Mouse (Mus musculus): ENCODE measurements at regions not wholly inside any gene's neighbourhood (a gene's known extent, or its start where the extent isn't known, plus 50 kb on each side); places are given as distances from the start of the nearest gene placed in this dataset.

DNA sequence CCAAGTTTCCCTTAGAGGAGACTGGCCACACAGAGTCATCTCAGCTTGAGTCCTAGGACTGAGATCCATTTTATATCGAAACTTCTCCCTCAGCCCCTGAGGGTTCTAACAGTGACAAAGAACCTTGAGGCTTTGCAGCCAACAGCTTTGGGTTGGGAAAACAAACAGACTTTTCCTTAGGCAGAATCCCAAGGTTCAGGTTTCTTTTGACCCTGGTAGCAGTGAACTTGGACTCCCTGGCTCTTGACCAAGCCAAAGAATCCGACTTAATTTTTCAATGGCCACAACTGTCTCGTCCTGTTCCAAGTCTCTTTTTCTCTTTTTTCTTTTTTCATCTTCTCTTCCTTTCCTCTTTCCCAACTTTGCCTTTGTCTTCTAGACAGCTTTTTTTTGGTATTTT, 60.9 kb upstream of the Serpine2 start:
- no peaks in the 10 kb centered on the region for H3K36me3 ChIP-seq (ENCODE audit: control insufficient read depth, insufficient read depth)
- no peaks in the 10 kb centered on the region for H3K4me1 ChIP-seq (replicated peaks; ENCODE audit: control insufficient read depth, insufficient read depth, low read length)
- H3K4me3 ChIP-seq (ENCODE audit: low read depth, low read length), result no peak overlapping the region
- no peaks in the 10 kb centered on the region for H3K27me3 ChIP-seq (replicated peaks; ENCODE audit: control insufficient read depth, insufficient read depth, low read length)
- no peaks in the 10 kb centered on the region for H3K9me3 ChIP-seq (ENCODE audit: control insufficient read depth)
- no peak for ATAC-seq
- 71% methylated on average over 3 of the region's 3 CpGs for WGBS
- no peak overlapping the region for H3K4me2 ChIP-seq (replicated peaks; ENCODE audit: low read depth)
- no peak overlapping the region for H3K9ac ChIP-seq (ENCODE audit: low read depth, low read length)
- H3K27ac ChIP-seq (ENCODE audit: low read depth, low read length), result no peak overlapping the region
- no peak for TF ChIP-seq CTCF (IDR thresholded peaks at IDR 0.05; ENCODE audit: low read depth)

DNA sequence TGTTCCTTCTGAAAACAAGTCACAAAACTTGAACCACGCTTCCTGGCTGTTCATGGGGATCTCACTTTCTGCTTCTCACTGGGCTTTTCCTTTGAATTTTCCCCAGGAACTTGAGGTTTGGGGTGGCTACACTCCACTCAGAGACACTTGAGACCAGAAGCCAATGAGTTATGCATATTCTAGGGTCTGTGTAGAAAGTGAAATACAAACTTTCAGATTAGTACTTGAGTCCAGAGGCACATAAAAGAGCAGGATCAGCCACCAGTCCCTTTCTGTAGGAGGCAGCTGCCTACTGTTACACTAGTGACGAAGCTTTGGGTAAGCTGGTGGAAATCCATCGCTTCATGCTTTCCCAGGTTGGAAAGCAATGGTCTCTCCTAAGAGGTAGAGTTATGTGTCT, 60.4 kb upstream of the Serpine2 start:
- WGBS, result 89% methylated on average over 3 of the region's 3 CpGs
- Histone ChIP-seq H3K9me3 (ENCODE audit: control insufficient read depth) (no peaks in the 10 kb centered on the region), H3K4me1 (replicated peaks; ENCODE audit: control insufficient read depth, insufficient read depth, low read length) (no peaks in the 10 kb centered on the region), H3K4me3 (ENCODE audit: low read depth, low read length) (no peak overlapping the region), H3K27me3 (replicated peaks; ENCODE audit: control insufficient read depth, insufficient read depth, low read length) (no peaks in the 10 kb centered on the region), H3K4me2 (replicated peaks; ENCODE audit: low read depth) (no peak overlapping the region), H3K9ac (ENCODE audit: low read depth, low read length) (no peak overlapping the region), H3K27ac (ENCODE audit: low read depth, low read length) (no peak overlapping the region), H3K36me3 (ENCODE audit: control insufficient read depth, insufficient read depth) (no peaks in the 10 kb centered on the region)
- no peak for TF ChIP-seq CTCF (IDR thresholded peaks at IDR 0.05; ENCODE audit: low read depth)
- no peak for ATAC-seq

DNA sequence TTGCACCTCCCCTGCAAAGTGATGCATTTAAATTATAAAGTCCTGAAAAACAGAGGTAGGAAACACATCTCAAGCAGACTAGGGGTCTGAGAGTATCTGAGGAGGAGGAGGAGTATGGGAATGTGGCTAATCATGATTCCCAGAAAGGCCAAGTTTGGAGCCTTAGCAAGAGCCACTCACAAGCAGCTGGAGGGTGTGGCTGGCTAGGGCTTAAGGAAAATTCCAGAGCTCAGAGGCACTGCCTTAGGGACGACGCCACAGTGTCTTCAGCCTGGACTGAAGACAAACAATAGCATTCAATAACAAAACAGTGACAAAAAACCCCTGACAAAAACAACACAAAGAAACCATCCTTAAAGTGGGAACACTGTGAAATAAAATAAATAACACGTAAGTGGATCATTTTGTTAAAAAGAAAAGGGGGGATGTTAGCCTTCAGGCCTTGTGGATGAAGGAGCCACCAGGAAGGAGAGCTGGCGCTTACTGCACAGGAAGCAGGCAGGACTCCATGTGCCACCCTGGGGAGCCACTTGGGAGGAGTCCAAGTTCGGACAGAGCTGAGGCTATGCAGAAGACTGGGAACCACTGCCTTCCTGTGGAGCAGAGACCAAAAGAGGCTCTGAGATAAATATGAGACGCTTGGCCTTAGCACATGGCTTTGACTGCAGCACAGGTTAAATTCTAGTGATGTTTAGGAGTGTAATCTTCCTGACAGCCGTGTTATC, 56.6 kb upstream of the Serpine2 start:
- Histone ChIP-seq H3K9ac (ENCODE audit: low read depth, low read length) (no peak overlapping the region), H3K27me3 (replicated peaks; ENCODE audit: control insufficient read depth, insufficient read depth, low read length) (no peaks in the 10 kb centered on the region), H3K36me3 (ENCODE audit: control insufficient read depth, insufficient read depth) (no peaks in the 10 kb centered on the region), H3K9me3 (ENCODE audit: control insufficient read depth) (no peaks in the 10 kb centered on the region), H3K4me1 (replicated peaks; ENCODE audit: control insufficient read depth, insufficient read depth, low read length) (no peaks in the 10 kb centered on the region), H3K4me3 (ENCODE audit: low read depth, low read length) (no peak overlapping the region), H3K27ac (ENCODE audit: low read depth, low read length) (no peak overlapping the region), H3K4me2 (replicated peaks; ENCODE audit: low read depth) (no peak overlapping the region)
- WGBS, result 55% methylated on average over 7 of the region's 7 CpGs
- TF ChIP-seq CTCF (IDR thresholded peaks at IDR 0.05; ENCODE audit: low read depth), result no peak
- ATAC-seq, result no peak

All from intestine, postnatal 0 days (tissue).